Mouse (Mus musculus): ENCODE measurements at regions not wholly inside any gene's neighbourhood (a gene's known extent, or its start where the extent isn't known, plus 50 kb on each side); places are given as distances from the start of the nearest gene placed in this dataset.

- H3K4me3 ChIP-seq (ENCODE audit: insufficient read depth, low read length), result no peak overlapping the region
- H3K27ac ChIP-seq (ENCODE audit: insufficient read depth, low read depth, low read length), result no peak overlapping the region
- no peaks in the 10 kb centered on the region for H3K4me1 ChIP-seq (ENCODE audit: control insufficient read depth, insufficient read depth, low read length)
- no peak for TF ChIP-seq POLR2A (IDR thresholded peaks at IDR 0.05; ENCODE audit: borderline replicate concordance, low read depth, low read length)
- TF ChIP-seq CTCF (IDR thresholded peaks at IDR 0.05; ENCODE audit: low read depth, low read length), result no peak
These were observed 259.1 kb downstream of the Mex3b start for GRCm38 (mm10) chr7:83126196-83126595.

DNA sequence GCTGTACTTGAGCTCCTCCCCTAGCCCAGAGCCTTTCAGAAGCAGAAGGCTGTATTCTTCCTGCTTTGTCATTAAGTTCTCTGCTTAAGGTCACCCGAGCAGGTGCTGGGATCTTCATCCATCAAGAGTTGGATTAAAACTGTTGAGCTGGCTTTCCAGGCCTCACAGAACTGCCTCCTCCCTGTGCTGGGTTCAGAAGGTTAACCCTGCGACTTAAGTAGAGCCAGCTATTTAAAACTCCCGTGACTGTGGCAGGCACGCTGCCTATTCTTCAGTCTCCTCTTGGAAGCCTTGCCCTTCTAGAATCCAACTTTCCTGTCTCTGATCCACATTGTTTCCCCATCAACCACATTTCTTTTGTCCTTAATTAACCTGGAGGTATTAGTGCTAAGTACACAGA is 273.1 kb downstream of the Mex3b start:
- Histone ChIP-seq H3K4me3 (ENCODE audit: insufficient read depth, low read length) (no peak overlapping the region), H3K4me1 (ENCODE audit: control insufficient read depth, insufficient read depth, low read length) (no peaks in the 10 kb centered on the region), H3K27ac (ENCODE audit: insufficient read depth, low read depth, low read length) (no peak overlapping the region)
- TF ChIP-seq POLR2A (IDR thresholded peaks at IDR 0.05; ENCODE audit: borderline replicate concordance, low read depth, low read length) (no peak), CTCF (IDR thresholded peaks at IDR 0.05; ENCODE audit: low read depth, low read length) (no peak)

DNA sequence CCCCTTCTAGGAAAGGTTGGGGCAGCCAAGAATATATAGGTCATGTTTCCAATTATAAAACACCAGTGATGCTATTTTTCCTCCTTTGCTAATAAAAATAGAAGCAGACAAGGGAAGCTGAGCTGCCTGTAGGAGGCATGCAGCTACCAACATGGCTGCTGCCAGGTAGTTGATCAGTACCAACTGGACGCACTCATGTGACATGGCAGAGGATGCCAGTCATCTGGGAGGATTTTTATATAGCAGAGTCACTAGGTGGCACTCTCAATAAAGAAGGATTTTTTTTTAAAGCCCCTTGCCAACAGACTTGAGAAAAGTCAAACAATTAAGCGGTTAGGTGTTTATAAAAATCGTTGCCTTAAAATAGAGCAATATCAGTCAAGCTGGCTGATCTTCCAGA is 273.5 kb downstream of the Mex3b start:
- TF ChIP-seq POLR2A (IDR thresholded peaks at IDR 0.05; ENCODE audit: borderline replicate concordance, low read depth, low read length) (no peak), CTCF (IDR thresholded peaks at IDR 0.05; ENCODE audit: low read depth, low read length) (no peak)
- Histone ChIP-seq H3K4me1 (ENCODE audit: control insufficient read depth, insufficient read depth, low read length) (no peaks in the 10 kb centered on the region), H3K4me3 (ENCODE audit: insufficient read depth, low read length) (no peak overlapping the region), H3K27ac (ENCODE audit: insufficient read depth, low read depth, low read length) (no peak overlapping the region)

- TF ChIP-seq CTCF (IDR thresholded peaks at IDR 0.05; ENCODE audit: low read depth, low read length) (no peak), POLR2A (IDR thresholded peaks at IDR 0.05; ENCODE audit: borderline replicate concordance, low read depth, low read length) (no peak)
- no peaks in the 10 kb centered on the region for H3K4me1 ChIP-seq (ENCODE audit: control insufficient read depth, insufficient read depth, low read length)
- no peak overlapping the region for H3K4me3 ChIP-seq (ENCODE audit: insufficient read depth, low read length)
These were observed 276.9 kb downstream of the Mex3b start for GRCm38 (mm10) chr7:83144018-83144417.

GRCm38 (mm10) chr7:83145551-83145950 is 278.4 kb downstream of the Mex3b start:
- H3K27ac ChIP-seq (ENCODE audit: insufficient read depth, low read depth, low read length), result no peak overlapping the region
- no peaks in the 10 kb centered on the region for H3K4me1 ChIP-seq (ENCODE audit: control insufficient read depth, insufficient read depth, low read length)
- TF ChIP-seq CTCF (IDR thresholded peaks at IDR 0.05; ENCODE audit: low read depth, low read length) (no peak), POLR2A (IDR thresholded peaks at IDR 0.05; ENCODE audit: borderline replicate concordance, low read depth, low read length) (no peak)
- H3K4me3 ChIP-seq (ENCODE audit: insufficient read depth, low read length), result no peak overlapping the region

More at GRCm38 (mm10) chr7:83144018-83144417, 276.9 kb downstream of the Mex3b start:
- no peak overlapping the region for H3K27ac ChIP-seq (ENCODE audit: insufficient read depth, low read depth, low read length)

DNA sequence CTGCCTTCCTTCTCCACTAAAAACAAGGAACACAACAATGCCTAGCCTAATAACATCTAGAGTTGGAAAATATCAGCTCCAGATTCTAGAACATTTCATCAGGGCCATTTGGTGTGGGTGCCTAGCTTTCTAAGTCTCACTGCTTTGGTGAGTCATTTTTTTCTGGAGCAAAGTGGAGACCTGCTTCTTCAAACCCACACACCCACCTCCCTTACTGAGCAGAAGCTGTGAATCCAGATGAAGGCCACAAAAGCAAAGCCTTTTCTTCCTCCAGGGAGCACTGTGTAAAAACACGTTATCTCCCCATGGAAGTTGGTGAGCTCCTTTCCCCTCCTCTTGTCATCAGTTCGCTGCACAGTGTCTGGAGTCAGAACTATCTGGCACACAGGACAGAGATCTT is 294.1 kb downstream of the Mex3b start:
- Histone ChIP-seq H3K4me3 (ENCODE audit: insufficient read depth, low read length) (no peak overlapping the region), H3K27ac (ENCODE audit: insufficient read depth, low read depth, low read length) (no peak overlapping the region), H3K4me1 (ENCODE audit: control insufficient read depth, insufficient read depth, low read length) (no peaks in the 10 kb centered on the region)
- TF ChIP-seq CTCF (IDR thresholded peaks at IDR 0.05; ENCODE audit: low read depth, low read length), result no peak
- no peak for TF ChIP-seq POLR2A (IDR thresholded peaks at IDR 0.05; ENCODE audit: borderline replicate concordance, low read depth, low read length)

DNA sequence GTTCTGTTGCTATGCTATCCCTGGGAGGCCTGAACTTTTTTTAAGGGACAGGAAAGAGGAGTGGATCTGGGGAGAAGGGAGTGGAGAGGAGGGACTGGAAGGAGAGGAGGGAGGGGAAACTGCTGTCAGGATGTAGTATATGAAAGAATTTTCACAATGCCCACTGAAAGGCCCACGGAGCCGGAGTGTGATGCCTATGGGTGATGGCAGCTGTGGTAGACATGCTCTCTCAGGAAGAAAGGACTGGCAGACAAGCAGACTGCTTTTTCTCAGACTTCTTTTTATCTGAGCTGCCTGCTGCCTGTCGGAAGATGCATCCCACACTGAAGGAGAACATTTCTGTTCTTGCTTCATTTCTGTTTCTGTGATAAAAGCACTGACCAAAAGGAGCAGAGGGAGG is 295.7 kb downstream of the Mex3b start:
- H3K27ac ChIP-seq (ENCODE audit: insufficient read depth, low read depth, low read length), result no peak overlapping the region
- TF ChIP-seq POLR2A (IDR thresholded peaks at IDR 0.05; ENCODE audit: borderline replicate concordance, low read depth, low read length), result no peak
- no peak for TF ChIP-seq CTCF (IDR thresholded peaks at IDR 0.05; ENCODE audit: low read depth, low read length)
- no peak overlapping the region for H3K4me3 ChIP-seq (ENCODE audit: insufficient read depth, low read length)
- H3K4me1 ChIP-seq (ENCODE audit: control insufficient read depth, insufficient read depth, low read length), result no peaks in the 10 kb centered on the region

DNA sequence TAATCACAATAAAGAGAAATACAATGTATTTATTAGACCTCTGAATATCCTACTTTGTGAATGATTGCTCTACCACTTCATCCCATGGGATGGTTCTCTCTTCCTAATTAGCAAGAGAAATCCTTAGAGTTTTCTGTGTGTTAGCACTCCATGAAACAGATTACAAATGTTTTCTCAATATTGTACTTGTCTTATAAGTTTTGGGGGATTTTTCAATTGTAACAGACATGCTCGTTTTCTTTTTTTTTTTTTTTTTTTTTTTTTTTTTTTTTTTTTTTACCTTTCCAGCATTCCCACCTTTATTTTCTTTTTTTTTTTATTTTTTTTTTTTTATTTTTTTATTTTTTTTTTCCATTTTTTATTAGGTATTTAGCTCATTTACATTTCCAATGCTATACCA is 312.3 kb downstream of the Mex3b start:
- Histone ChIP-seq H3K27ac (ENCODE audit: insufficient read depth, low read depth, low read length) (no peak overlapping the region), H3K4me1 (ENCODE audit: control insufficient read depth, insufficient read depth, low read length) (no peaks in the 10 kb centered on the region), H3K4me3 (ENCODE audit: insufficient read depth, low read length) (no peak overlapping the region)
- no peak for TF ChIP-seq POLR2A (IDR thresholded peaks at IDR 0.05; ENCODE audit: borderline replicate concordance, low read depth, low read length)
- no peak for TF ChIP-seq CTCF (IDR thresholded peaks at IDR 0.05; ENCODE audit: low read depth, low read length)

DNA sequence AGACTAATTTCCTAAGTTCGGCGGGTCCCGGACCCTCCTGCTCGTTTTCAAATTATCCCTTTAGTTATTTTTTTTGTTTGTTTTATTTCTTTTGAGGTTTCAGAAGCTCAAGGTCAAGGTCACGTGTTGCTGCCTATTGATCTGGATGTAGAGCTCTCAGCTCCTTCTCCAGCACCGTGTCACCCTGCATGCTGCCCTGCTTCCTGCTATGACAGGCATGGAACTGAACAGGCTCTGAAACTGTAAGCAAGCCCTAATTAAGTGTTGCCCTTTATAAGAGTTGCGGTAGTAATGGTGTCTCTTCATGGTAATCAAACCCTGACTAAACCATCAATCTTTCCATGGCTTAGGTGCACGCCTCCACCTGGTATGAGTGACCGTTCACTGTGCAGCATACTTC is 319.2 kb downstream of the Mex3b start:
- Histone ChIP-seq H3K4me1 (ENCODE audit: control insufficient read depth, insufficient read depth, low read length) (no peaks in the 10 kb centered on the region), H3K27ac (ENCODE audit: insufficient read depth, low read depth, low read length) (no peak overlapping the region), H3K4me3 (ENCODE audit: insufficient read depth, low read length) (no peak overlapping the region)
- TF ChIP-seq CTCF (IDR thresholded peaks at IDR 0.05; ENCODE audit: low read depth, low read length) (no peak), POLR2A (IDR thresholded peaks at IDR 0.05; ENCODE audit: borderline replicate concordance, low read depth, low read length) (no peak)

GRCm38 (mm10) chr7:83195896-83196537 is 328.9 kb downstream of the Mex3b start:
- no peak overlapping the region for H3K4me3 ChIP-seq (ENCODE audit: insufficient read depth, low read length)
- TF ChIP-seq CTCF (IDR thresholded peaks at IDR 0.05; ENCODE audit: low read depth, low read length) (no peak), POLR2A (IDR thresholded peaks at IDR 0.05; ENCODE audit: borderline replicate concordance, low read depth, low read length) (no peak)
- no peak overlapping the region for H3K27ac ChIP-seq (ENCODE audit: insufficient read depth, low read depth, low read length)
- H3K4me1 ChIP-seq (ENCODE audit: control insufficient read depth, insufficient read depth, low read length), result no peaks in the 10 kb centered on the region

DNA sequence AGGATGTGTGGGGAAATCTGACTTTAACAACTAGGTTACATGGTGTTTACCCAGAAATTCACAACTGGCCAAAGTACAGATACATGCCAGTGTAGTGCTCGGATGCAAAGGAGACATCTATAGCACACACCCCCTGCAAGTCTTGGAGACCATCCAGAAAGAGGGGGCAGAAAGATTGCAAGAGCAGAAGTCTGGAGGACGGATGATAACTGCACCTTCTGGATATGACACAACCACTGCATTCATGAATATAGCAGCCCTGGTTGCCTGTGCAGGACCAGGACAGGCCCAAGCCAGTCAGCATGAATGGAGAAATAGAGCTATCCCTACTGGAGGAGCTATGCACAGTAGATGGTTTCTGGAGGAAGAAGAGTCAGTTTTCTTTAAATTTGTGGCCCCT is 330.4 kb downstream of the Mex3b start:
- H3K4me3 ChIP-seq (ENCODE audit: insufficient read depth, low read length), result no peak overlapping the region
- no peaks in the 10 kb centered on the region for H3K4me1 ChIP-seq (ENCODE audit: control insufficient read depth, insufficient read depth, low read length)
- TF ChIP-seq CTCF (IDR thresholded peaks at IDR 0.05; ENCODE audit: low read depth, low read length) (no peak), POLR2A (IDR thresholded peaks at IDR 0.05; ENCODE audit: borderline replicate concordance, low read depth, low read length) (no peak)
- no peak overlapping the region for H3K27ac ChIP-seq (ENCODE audit: insufficient read depth, low read depth, low read length)

Measured in bone marrow macrophage, adult 2 months (primary cell).